Mouse (Mus musculus) lung, postnatal 25 days (tissue): ENCODE results near the gene Gm11492.

Source experiments
- DNase-seq: peaks from one replicate; pipeline ENCODE4 v3.0.0; 2022; ENCODE audit warnings: low spot score

The Gm11492 gene

GRCm38 (mm10) chr11:87599395-87600089, 33.1 kb downstream of the Gm11492 start:
- no peak for DNase-seq

DNA sequence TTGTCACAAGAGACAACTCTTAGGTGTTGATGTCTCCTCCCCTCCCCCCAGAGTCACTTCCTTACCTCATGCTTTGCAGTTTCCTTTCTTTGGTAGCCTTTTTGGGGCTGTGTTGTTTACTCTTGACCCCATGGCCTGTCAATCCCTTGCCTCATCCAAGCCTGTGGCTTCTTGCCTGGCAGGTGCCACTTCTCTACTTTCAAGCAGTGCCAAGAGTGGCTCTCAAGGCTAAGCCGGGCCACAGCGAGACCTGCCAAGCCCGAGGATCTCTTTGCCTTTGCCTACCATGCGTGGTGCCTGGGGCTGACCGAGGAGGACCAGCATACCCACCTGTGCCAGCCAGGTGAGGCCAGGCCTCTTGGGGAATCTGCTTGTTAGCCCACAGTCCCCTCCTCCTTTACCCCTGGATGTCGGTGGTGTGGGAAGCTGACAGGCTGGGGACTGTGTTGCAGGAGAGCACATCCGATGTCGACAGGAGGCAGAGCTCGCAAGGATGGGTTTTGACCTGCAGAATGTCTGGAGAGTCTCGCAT, 33.9 kb downstream of the Gm11492 start:
- no peak for DNase-seq

DNA sequence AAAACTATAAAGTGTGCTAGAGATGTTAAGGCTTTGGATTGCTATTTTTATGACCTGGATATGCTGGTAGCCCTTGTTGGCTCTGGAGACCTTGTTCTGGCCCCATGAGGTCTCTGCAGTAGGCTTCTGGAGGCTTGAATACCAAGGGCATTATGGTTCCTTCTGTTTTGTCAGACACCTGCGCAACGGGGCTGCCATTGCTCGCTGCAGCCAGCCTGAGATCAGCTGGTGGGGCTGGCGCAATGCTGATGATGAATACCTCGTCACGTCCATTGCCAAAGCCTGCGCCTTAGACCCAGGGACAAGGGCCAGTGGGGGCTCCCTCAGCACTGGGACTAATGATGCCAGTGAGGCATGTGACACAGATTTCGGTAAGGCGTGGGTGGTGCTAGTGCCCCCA, 35.8 kb downstream of the Gm11492 start:
- DNase-seq = no peak

DNA sequence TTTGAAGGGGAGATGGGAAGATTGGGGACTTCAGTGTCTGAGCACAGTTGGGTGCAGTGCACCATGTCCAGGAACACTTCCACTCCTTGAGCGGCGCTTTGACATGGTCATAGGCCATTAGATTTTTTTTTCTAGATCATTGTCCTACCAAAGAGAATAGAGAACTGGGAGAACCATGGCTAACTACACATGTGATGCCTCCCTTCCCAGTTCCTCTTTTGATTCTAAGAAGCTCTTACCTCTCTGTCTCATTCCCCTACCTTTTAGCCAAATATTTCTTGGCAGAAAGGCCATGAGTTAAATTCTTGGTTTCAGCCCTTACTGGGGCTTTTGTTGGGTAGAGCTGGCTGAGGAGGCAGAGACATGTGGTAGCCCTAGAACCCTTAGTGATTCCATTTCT, 37.1 kb downstream of the Gm11492 start:
- no peak for DNase-seq

GRCm38 (mm10) chr11:87609264-87609663, 42.8 kb downstream of the Gm11492 start:
- peak; percentile 31 for DNase-seq

DNA sequence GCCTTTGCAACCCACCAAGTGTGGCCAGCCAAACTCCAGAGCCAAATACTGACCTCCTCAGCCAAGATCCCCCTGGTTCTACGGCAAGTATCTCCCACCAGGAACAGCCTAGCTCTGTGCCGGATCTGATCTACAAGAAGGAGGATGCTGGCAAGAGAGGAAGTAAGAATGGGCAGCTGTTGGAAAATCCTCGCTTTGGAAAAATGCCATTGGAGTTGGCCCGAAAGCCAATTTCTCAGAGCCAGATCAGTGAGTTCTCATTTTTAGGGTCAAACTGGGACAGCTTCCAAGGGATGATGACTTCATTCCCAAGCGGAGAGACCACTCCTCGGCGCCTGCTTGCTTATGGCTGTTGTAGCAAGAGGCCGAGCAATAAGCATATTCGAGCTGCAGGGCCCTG, 45.1 kb downstream of the Gm11492 start:
- no peak for DNase-seq

DNA sequence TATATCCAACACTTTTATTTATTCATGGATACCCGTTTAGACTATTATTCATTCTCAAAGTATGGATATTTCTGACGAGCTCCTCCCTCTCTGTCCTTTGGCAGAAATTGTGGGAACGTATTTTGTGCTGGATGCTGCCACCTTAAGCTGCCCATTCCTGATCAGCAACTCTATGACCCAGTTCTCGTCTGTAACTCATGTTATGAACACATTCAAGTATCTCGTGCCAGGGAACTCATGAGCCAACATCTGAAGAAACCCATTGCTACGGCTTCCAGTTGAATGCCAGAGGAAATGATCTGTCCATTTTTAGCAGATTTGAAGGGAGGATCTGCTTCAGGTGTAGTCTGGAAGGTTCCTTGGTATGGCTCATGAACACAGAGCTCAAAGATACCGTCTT, 47.5 kb downstream of the Gm11492 start:
- no peak for DNase-seq

- no peak for DNase-seq
Observed at GRCm38 (mm10) chr11:87615551-87615950, 49.1 kb downstream of the Gm11492 start.

DNA sequence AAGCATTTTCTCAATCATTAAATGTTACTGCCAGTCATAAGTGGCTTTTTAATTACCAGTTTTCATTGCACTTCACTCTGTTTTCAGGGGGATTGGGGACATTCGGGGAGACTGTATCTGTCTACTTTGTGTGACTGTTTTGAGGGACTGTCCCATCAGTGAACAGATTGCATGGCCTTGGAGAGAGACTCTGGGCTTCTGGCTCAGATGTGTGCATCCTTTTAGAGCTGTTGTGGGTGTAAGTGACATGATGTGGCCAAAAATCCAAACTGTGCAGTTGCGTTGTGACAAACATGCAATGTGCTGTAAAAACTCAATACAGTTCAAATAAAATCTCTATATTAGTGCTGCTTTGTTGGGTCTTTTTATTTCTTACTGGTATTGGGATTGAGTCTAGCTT, 49.5 kb downstream of the Gm11492 start:
- DNase-seq = no peak

- DNase-seq = no peak
Observed at GRCm38 (mm10) chr11:87616790-87617474, 50.5 kb downstream of the Gm11492 start, which contains the start of gene Hsf5. Gene Hsf5, plus strand, starts transcription at chr11:87617164.

- DNase-seq = no peak
Observed at GRCm38 (mm10) chr11:87617606-87618005, 51.2 kb downstream of the Gm11492 start.
